Mouse (Mus musculus) forebrain, embryonic 15.5 days (tissue): ENCODE measurements at regions not wholly inside any gene's neighbourhood (a gene's known extent, or its start where the extent isn't known, plus 50 kb on each side); places are given as distances from the start of the nearest gene placed in this dataset.

Source experiments
- ATAC-seq: fragments of 200-750 bp; cut with Nextera tagmentation; replicated peaks from 2 replicates; pipeline ENCODE4 v1.8.0; 2017; ENCODE audit warnings: mild to moderate bottlenecking, moderate TSS enrichment, moderate library complexity
- H3K27ac ChIP-seq: fragments of 300-500 bp; sonication (generic); replicated peaks from 2 replicates; pipeline ENCODE4 v1.5.1; 2015; ENCODE audit warnings: mild to moderate bottlenecking, inconsistent platforms
- H3K27me3 ChIP-seq: fragments of 300-500 bp; sonication (generic); 2 replicates; pipeline ENCODE4 v1.6.1; 2015; ENCODE audit warnings: inconsistent platforms
- H3K36me3 ChIP-seq: fragments of 300-500 bp; sonication (generic); 2 replicates; pipeline ENCODE4 v1.6.1; 2015; ENCODE audit warnings: mild to moderate bottlenecking, inconsistent platforms
- H3K4me1 ChIP-seq: fragments of 300-500 bp; sonication (generic); 2 replicates; pipeline ENCODE4 v1.6.1; 2015; ENCODE audit warnings: inconsistent platforms
- H3K4me2 ChIP-seq: fragments of 300-500 bp; sonication (generic); replicated peaks from 2 replicates; pipeline ENCODE4 v1.6.1; 2015; ENCODE audit warnings: mild to moderate bottlenecking, inconsistent platforms
- H3K4me3 ChIP-seq: fragments of 300-500 bp; sonication (generic); 2 replicates; pipeline ENCODE4 v1.5.1; 2015; ENCODE audit warnings: mild to moderate bottlenecking, inconsistent platforms
- H3K9ac ChIP-seq: fragments of 300-500 bp; sonication (generic); replicated peaks from 2 replicates; pipeline ENCODE4 v1.6.1; 2015; ENCODE audit warnings: mild to moderate bottlenecking, inconsistent platforms
- H3K9me3 ChIP-seq: fragments of 300-500 bp; sonication (generic); 2 replicates; pipeline ENCODE4 v1.6.1; 2016; ENCODE audit warnings: inconsistent platforms
- WGBS: fragments of 180-500 bp; shearing (Covaris S2); methylation state at CpG from one replicate; pipeline ENCODE4 v1.1.7; 2015; ENCODE audit warnings: mixed read lengths; 5-methylcytosine and 5-hydroxymethylcytosine counted together

DNA sequence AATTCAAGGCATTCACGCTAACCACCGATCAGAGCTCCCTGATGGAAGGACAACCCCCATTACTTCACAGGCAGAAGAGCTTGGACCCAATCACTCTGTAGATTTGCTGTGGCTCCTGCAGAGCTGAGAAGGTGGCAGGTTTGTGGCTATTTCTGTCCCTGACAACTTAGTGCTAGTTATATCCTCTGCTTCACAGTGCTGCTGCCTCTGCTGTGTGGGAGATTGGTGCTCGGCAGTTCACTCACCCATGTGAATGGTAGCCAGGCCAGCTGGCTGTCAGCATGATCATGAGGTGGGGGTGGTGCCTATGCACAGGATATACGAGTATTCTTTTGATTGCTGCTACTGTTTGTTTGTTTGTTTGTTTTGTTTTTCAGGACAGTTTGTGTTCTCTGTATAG, 113.9 kb downstream of the Gm10131 start:
- Histone ChIP-seq H3K27me3 (no peaks in the 10 kb centered on the region), H3K4me1 (no peaks in the 10 kb centered on the region), H3K9me3 (no peaks in the 10 kb centered on the region), H3K36me3 (no peaks in the 10 kb centered on the region), H3K4me3 (no peak overlapping the region), H3K9ac (no peak overlapping the region), H3K4me2 (no peak overlapping the region), H3K27ac (no peak overlapping the region)
- no peak for ATAC-seq
- WGBS: 67% methylated on average over 4 of the region's 4 CpGs

DNA sequence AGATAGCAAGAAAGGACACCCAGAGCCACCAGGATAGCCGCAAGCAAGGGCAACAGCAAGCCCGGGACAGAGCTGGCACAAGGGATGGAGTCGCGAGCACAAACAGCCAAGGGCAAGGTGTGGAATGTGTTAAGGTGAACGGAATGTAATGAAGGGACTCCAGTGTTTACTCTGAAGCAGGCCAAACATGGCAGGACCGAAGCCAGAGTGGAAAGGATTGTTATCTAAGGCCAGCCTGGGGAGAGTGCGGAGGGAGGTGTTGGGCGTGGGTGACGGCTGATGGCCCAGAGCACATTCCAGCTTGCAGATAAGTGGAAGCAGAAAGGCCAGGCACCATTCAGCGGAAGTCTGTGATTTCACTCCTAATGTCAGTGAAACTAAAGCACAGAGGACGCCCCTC, 118.6 kb downstream of the Gm10131 start:
- Histone ChIP-seq H3K36me3 (no peaks in the 10 kb centered on the region), H3K4me1 (peaks cover 5% of the 10 kb centered on the region; the same call in 1 of the 2 replicates), H3K27ac (no peak overlapping the region), H3K9ac (no peak overlapping the region), H3K9me3 (no peaks in the 10 kb centered on the region), H3K4me3 (no peak overlapping the region), H3K4me2 (no peak overlapping the region), H3K27me3 (no peaks in the 10 kb centered on the region)
- 72% methylated on average over 11 of the region's 11 CpGs for WGBS
- ATAC-seq: no peak

DNA sequence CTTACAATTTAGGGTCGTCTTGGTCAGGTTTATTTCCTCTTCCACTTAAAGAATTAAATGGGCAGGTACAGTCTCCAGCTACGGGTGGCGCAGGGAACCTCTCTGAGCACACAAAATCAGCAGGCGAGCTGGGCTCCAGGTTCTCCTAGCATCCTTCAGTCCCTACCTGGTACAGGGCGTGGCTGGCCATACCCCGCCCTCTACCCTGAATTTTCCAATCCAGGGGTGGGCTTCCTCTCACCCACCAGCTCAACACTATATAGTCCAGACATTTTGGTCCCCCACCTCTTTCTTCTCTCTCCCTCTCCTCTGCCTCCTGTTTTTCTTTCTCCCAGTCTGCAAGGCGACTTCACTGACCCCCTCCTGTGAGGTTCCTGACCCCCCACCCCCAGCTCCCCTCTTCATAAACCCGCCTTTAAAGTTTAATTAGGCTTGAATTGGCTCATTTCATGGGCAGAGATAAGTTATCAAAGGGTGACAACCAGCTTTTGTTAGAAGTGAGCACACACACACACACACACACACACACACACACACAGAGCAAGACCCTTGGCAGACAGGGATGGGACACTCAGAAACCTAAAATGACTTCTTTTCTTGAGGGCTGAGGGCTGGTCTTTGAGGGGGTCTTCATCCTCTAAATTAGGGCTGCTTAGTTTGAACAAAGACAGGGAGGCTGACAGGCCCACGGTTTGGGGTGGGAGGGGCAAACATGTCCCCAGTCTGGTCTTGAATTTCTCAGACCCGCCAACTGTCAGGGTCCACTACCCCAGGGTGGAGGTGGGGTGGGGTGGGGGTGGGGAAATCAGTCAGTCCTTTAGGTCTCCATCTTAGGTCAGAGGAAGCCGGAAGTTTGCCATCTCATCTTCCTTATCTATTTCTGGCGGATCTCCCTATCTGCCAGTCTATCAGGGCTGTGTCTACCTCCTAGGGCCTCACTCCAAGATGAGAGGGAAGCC, 119.3 kb downstream of the Gm10131 start:
- no peak for ATAC-seq
- 52% methylated on average over 12 of the region's 12 CpGs for WGBS
- Histone ChIP-seq H3K4me3 (no peak overlapping the region), H3K36me3 (no peaks in the 10 kb centered on the region), H3K27me3 (no peaks in the 10 kb centered on the region), H3K9me3 (no peaks in the 10 kb centered on the region), H3K4me1 (peaks cover 5% of the 10 kb centered on the region; the same call in 1 of the 2 replicates), H3K9ac (no peak overlapping the region), H3K27ac (no peak overlapping the region), H3K4me2 (peak overlapping the region; percentile 7; the same call in 1 of the 2 replicates)

DNA sequence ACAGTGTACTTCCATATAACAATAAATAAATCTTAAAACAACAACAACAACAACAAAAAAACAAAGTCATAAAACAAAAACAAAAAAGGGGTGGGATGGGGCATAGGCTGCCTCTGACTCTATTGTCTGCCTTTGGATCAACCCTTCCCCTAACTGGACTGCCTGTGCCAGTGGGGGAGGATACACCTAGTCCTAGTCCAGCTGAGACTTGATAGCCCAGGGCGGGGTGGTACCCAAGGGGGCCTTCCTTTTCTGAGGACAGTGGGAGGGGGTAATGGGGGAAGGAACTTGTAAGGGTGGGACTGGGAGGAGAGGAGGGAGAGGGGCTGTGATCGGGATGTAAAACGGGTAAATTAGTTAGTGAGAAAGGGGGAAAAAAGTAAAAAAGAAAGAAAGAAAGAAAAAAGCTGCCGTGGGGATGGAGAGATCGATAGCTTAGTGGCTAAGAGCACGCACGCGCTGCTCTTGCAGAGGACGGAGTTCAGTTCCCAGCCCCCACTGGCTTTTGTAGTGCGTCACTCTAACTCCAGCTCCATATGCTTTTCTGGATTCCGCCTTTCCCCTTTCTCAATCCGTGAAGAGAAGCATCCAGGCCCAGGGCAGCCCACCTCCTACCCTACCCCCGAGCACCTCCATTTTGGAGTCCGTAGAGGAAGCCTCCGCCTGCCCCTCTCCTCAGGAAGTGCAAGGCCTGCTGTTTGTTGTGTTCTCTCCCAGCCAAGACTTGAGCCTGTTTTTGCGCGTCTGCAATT, 120.2 kb downstream of the Gm10131 start:
- no peak overlapping the region for H3K9ac ChIP-seq
- no peaks in the 10 kb centered on the region for H3K9me3 ChIP-seq
- peak overlapping the region; percentile 7; the same call in 1 of the 2 replicates for H3K4me2 ChIP-seq
- H3K27ac ChIP-seq: no peak overlapping the region
- H3K4me3 ChIP-seq: no peak overlapping the region
- H3K27me3 ChIP-seq: no peaks in the 10 kb centered on the region
- H3K36me3 ChIP-seq: no peaks in the 10 kb centered on the region
- 34% methylated on average over 17 of the region's 17 CpGs for WGBS
- H3K4me1 ChIP-seq: peaks cover 5% of the 10 kb centered on the region; the same call in 1 of the 2 replicates
- peak; percentile 23; the same call in 1 of the 2 replicates for ATAC-seq

DNA sequence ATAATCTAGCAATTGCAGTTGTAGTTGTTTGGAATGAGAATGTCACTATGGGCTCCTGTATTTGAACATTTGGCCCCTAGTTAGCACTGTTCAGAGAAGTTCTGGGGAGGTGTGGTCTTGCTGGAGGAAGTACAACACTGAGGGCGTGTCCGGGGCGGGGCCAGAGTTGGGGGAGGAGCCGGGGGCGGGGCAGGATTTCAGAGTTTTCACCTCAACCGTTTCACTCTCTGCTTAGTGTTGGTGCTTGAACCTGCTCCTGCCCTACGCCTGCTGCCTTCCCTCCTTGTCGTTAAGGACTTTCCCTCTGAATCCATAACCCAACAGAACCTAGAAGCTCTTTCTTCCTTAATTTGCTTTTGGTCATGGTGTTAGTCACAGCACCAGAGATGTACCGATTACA, 121.5 kb downstream of the Gm10131 start:
- Histone ChIP-seq H3K9me3 (no peaks in the 10 kb centered on the region), H3K4me1 (peaks cover 5% of the 10 kb centered on the region; the same call in 1 of the 2 replicates), H3K4me3 (no peak overlapping the region), H3K4me2 (no peak overlapping the region), H3K27me3 (no peaks in the 10 kb centered on the region), H3K36me3 (no peaks in the 10 kb centered on the region), H3K27ac (no peak overlapping the region), H3K9ac (no peak overlapping the region)
- 73% methylated on average over 9 of the region's 9 CpGs for WGBS
- ATAC-seq: no peak

DNA sequence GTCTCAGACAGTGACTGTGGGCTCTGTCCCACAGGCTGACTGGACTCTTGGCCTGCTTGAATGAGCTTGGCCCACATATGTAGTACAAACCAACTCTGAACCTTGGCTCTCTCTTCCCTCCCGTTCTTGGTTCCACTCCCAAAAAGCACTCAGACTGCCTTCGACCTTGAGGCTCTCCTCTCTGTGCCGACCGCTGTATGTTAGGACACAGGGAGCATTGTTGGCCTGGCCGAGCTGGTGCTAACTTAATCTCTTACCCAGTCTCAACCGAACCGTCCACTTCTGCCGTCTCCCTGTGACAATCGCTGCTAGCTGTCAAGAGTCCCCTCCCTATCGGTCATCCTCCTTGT, 123.8 kb downstream of the Gm10131 start:
- no peaks in the 10 kb centered on the region for H3K27me3 ChIP-seq
- ATAC-seq: no peak
- WGBS: 86% methylated on average over 10 of the region's 10 CpGs

DNA sequence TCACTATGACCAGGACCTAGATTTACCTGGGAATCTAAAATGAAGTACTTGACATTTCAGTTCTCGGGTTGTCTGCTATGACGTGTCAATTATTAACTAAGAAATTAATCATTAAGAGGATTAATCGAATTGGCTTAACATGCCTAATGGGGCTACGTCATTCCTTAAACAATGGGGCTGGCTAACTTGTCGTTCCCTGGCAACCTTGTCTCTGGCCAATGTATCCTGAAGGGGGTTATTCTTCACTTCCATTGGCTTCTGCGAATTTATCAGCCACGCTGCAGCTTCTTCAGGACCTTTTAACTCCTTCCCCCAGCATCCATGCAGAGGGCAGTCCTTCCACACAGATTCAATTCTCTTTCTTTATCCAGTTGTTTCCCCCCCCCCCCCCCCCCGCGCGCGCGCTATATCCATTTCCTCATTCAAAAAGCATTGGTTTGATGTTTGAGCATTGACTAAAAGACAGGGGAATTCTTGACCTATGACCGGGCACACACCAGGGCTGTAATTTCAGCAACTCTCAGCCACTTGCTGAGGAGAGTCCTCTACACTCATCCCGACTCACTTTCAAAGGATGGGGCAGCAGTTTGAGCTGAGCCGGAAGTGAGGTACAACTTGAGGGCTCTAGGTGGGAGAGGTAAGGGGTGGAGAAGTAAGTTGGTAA, 124.3 kb downstream of the Gm10131 start:
- Histone ChIP-seq H3K27me3 (no peaks in the 10 kb centered on the region), H3K36me3 (no peaks in the 10 kb centered on the region), H3K9me3 (no peaks in the 10 kb centered on the region), H3K4me3 (no peak overlapping the region), H3K27ac (no peak overlapping the region), H3K9ac (no peak overlapping the region), H3K4me1 (peaks cover 5% of the 10 kb centered on the region; the same call in 1 of the 2 replicates), H3K4me2 (no peak overlapping the region)
- no peak for ATAC-seq
- WGBS: 72% methylated on average over 14 of the region's 15 CpGs

More for the DNA sequence above, 123.8 kb downstream of the Gm10131 start:
- Histone ChIP-seq H3K9ac (no peak overlapping the region), H3K9me3 (no peaks in the 10 kb centered on the region), H3K4me2 (no peak overlapping the region), H3K27ac (no peak overlapping the region), H3K36me3 (no peaks in the 10 kb centered on the region), H3K4me3 (no peak overlapping the region), H3K4me1 (peaks cover 5% of the 10 kb centered on the region; the same call in 1 of the 2 replicates)

DNA sequence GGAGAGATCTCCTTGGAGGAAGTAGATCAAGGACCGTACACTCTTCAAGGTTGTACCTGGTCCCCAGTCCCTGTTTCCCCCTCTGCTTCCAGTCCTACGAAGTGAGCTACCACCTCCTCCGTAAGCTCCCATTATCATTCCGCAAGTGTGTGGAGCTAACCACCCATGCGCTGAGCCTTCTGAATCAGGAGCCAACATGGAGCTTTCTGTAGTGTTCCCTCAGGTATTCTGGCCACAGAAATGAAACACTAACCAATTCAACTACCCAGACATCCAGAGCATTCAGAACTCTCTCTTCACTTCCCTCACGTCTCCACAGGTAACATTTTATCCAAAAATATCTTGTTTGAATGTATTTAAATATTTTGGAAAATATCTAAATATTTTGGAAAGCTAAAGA, 124.9 kb downstream of the Gm10131 start:
- no peaks in the 10 kb centered on the region for H3K36me3 ChIP-seq
- WGBS: 89% methylated on average over 6 of the region's 6 CpGs
- no peak overlapping the region for H3K9ac ChIP-seq
- H3K4me3 ChIP-seq: no peak overlapping the region
- H3K27me3 ChIP-seq: no peaks in the 10 kb centered on the region
- no peaks in the 10 kb centered on the region for H3K9me3 ChIP-seq
- no peak overlapping the region for H3K27ac ChIP-seq
- H3K4me2 ChIP-seq: no peak overlapping the region
- ATAC-seq: no peak
- peaks cover 2% of the 10 kb centered on the region; the same call in 1 of the 2 replicates for H3K4me1 ChIP-seq

DNA sequence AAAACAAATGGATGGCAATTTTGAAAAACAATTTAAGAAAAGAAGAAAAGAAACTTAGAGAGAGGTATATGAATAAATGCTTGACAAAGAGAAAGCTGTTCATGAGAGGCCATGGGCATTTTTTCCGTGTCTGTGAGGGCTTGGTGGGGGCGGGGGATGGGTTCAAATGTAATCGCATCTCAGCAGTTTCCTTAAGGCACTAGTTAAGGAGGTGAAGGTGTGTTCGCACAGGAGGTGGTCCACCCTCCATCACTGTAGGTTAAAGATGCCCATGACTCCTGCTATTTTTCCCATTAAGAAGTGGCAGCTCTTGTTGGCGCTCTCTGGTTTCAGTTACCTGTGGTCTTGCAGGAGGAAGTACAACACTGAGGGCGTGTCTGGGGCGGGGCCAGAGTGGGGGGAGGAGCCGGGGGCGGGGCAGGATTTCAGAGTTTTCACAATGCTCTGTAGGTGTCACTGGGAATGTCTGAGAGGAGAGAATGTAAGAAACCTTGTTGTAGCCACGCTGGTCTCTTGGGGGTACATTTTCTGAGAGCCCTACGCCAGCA, 126.0 kb downstream of the Gm10131 start:
- no peak overlapping the region for H3K9ac ChIP-seq
- no peaks in the 10 kb centered on the region for H3K9me3 ChIP-seq
- H3K27me3 ChIP-seq: no peaks in the 10 kb centered on the region
- no peak overlapping the region for H3K4me3 ChIP-seq
- H3K4me2 ChIP-seq: no peak overlapping the region
- H3K36me3 ChIP-seq: no peaks in the 10 kb centered on the region
- ATAC-seq: no peak
- WGBS: 70% methylated on average over 11 of the region's 11 CpGs
- H3K27ac ChIP-seq: no peak overlapping the region
- no peaks in the 10 kb centered on the region for H3K4me1 ChIP-seq

DNA sequence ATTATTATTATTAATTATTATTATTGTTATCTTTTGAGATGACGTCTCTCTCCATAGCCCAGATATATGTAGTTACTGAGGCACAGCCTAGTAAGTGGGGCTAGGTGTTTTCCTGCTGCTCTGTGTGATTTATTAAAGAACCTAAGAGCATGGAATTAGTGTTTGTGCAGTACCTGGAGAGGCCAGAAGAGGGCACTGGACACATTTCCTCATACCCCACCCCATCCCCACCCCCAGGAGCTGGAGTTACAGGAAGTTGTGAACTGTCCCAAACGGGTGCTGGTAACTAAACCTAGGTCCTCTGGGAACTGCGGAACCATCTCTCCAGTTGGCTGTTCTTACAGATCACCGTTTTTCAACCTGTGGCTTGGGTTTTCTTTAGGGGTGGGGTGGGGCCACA, 129.9 kb downstream of the Gm10131 start:
- Histone ChIP-seq H3K4me1 (no peaks in the 10 kb centered on the region), H3K36me3 (no peaks in the 10 kb centered on the region), H3K4me3 (no peak overlapping the region), H3K9ac (no peak overlapping the region), H3K27ac (no peak overlapping the region), H3K4me2 (no peak overlapping the region), H3K9me3 (no peaks in the 10 kb centered on the region), H3K27me3 (no peaks in the 10 kb centered on the region)
- no peak for ATAC-seq
- 67% methylated on average over 4 of the region's 4 CpGs for WGBS

DNA sequence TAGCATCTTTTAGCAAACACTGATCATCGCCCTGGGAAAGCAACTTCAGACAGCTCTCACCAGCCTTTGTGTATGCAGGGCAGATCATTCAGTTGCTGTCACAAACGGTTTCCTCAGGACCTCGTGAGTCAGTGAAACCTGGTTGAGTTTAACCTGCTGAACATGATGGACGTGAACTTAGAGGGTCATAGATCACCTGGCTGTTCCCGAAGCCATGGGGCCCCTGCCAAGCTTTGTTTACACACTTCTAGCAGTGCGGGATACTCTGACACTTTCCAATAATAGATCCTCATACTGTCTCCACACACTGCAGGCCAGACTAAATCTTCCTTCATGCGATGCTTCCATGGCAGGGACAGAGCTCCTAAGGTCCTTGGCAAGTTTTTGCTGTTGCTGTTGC, 130.5 kb downstream of the Gm10131 start:
- no peaks in the 10 kb centered on the region for H3K4me1 ChIP-seq
- no peak for ATAC-seq
- no peak overlapping the region for H3K9ac ChIP-seq
- no peak overlapping the region for H3K4me3 ChIP-seq
- H3K27ac ChIP-seq: no peak overlapping the region
- 84% methylated on average over 7 of the region's 7 CpGs for WGBS
- no peaks in the 10 kb centered on the region for H3K27me3 ChIP-seq
- H3K36me3 ChIP-seq: no peaks in the 10 kb centered on the region
- H3K4me2 ChIP-seq: no peak overlapping the region
- no peaks in the 10 kb centered on the region for H3K9me3 ChIP-seq
